Mouse (Mus musculus) brain, embryonic 14.5 days (tissue): ENCODE results near the gene Rpl35. TPM values are rescaled to one million over a fixed set of nuclear protein-coding genes. Genes with fewer than 3 reads are reported as not detected.

Experiments
- DNase-seq: peaks from one replicate; pipeline ENCODE4 v3.0.0-alpha.2; 2011; ENCODE audit warnings: low read depth
- CTCF ChIP-seq: fragments of 200-500 bp; IDR thresholded peaks from 2 replicates; pipeline ENCODE4 v1.5.1; 2012; ENCODE audit warnings: inconsistent platforms, mild to moderate bottlenecking, moderate library complexity, borderline replicate concordance; ENCODE audit not compliant: insufficient read depth, insufficient read length; ENCODE audit errors: extremely low read depth
- POLR2A ChIP-seq: fragments of 200-500 bp; IDR thresholded peaks from 2 replicates; pipeline ENCODE4 v1.6.1; 2012; ENCODE audit warnings: mild to moderate bottlenecking, inconsistent platforms, borderline replicate concordance; ENCODE audit not compliant: poor library complexity, insufficient read depth, insufficient read length, severe bottlenecking; ENCODE audit errors: extremely low read depth
- polyA plus RNA-seq: library from polyadenylated mRNA; depleted of rRNA; stranded (reverse); fragments of >200 nt; gene quantifications from 2 replicates; pipeline ENCODE4 v1.2.3, GENCODE M21; 2012; rRNA removed

Rpl35 gene
- polyA plus RNA-seq, 1 experiment: 432 TPM

GRCm38 (mm10) chr2:38969650-38970049 lies 35.8 kb downstream of the Rpl35 start:
- no peak for DNase-seq
- TF ChIP-seq POLR2A: no peak
- TF ChIP-seq CTCF: no peak

GRCm38 (mm10) chr2:38964198-38964597 lies 41.2 kb downstream of the Rpl35 start:
- DNase-seq: no peak
- TF ChIP-seq CTCF (no peak), POLR2A (no peak)

GRCm38 (mm10) chr2:38957671-38958223 lies 47.7 kb downstream of the Rpl35 start:
- no peak for DNase-seq

GRCm38 (mm10) chr2:38956062-38956461 lies 49.4 kb downstream of the Rpl35 start:
- TF ChIP-seq POLR2A (no peak), CTCF (no peak)
- no peak for DNase-seq

More at GRCm38 (mm10) chr2:38957671-38958223, 47.7 kb downstream of the Rpl35 start:
- TF ChIP-seq POLR2A (no peak), CTCF (no peak)

- no peak for TF ChIP-seq POLR2A
- no peak for DNase-seq
These were observed 52.1 kb downstream of the Rpl35 start for GRCm38 (mm10) chr2:38953152-38953883.

Other genes starting within 250 kb of the Rpl35 start
- 4.1 and 5.6 TPM in 2 replicates for gene Nr6a1, start 77.9 kb downstream of the Rpl35 start, polyA plus RNA-seq
- gene Olfml2a, start 73.6 kb downstream of the Rpl35 start, polyA plus RNA-seq: 2.0 and 5.6 TPM in 2 replicates
- 1.2 and 1.4 TPM in 2 replicates for gene Wdr38, start 8.1 kb downstream of the Rpl35 start, polyA plus RNA-seq
- gene Arpc5l, start 276 bp downstream of the Rpl35 start, polyA plus RNA-seq: 69.9 and 74.3 TPM in 2 replicates
- gene Golga1, start 59.9 kb upstream of the Rpl35 start, polyA plus RNA-seq: 37.9 and 48.5 TPM in 2 replicates
- gene Scai, start 185.1 kb upstream of the Rpl35 start, polyA plus RNA-seq: 15.2 and 15.9 TPM in 2 replicates
- gene Ppp6c, start 220.8 kb upstream of the Rpl35 start, polyA plus RNA-seq: 50.7 and 53.1 TPM in 2 replicates